Mouse (Mus musculus): ENCODE data around the gene Tnp2. TPM values are rescaled to one million over a fixed set of nuclear protein-coding genes. Genes with fewer than 3 reads are reported as not detected.

Gene Tnp2
- polyA plus RNA-seq, 1 experiment from 2014 or later, result not detected

DNA sequence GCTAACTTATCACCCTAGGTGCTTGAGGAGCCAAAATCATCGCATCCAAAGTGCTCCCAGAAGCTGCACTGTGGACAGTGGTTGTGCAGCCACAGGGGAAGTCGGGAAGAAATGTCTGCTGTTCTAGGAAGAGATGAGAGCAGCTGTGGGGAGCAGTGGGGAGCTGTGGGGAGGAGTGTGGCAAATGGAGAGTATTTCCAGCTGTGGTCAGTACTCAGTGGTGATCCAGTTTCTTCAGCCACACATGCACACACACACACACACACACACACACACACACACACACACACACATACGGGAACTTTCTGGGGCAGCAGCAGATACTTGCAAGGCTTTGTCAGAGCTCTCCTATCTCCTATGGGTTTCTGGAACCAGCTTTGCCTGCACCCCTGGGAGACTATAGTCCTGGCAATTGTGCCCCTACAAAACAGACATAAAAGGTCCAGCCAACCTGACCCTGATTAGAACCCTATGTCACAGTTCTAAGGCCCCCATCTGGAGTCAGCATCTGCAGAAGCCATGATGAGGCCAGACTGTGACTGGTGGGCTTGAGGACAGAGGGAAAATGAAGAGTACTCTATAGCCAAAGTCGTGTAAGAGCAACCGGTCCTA, 25.8 kb downstream of the Tnp2 start:
- Histone ChIP-seq H3K4me2 (replicated peaks) (no peak overlapping the region), H3K4me1 (peaks cover 6% of the 10 kb centered on the region; the same call in 1 of the 2 replicates), H3K4me3 (no peak overlapping the region), H3K27me3 (no peaks in the 10 kb centered on the region; the same call in 1 of the 2 replicates), H3K9ac (no peak overlapping the region), H3K9me3 (replicated peaks) (no peaks in the 10 kb centered on the region), H3K36me3 (no peaks in the 10 kb centered on the region), H3K27ac (no peak overlapping the region)
- 76% methylated on average over 5 of the region's 5 CpGs for WGBS
- no peak for ATAC-seq (ENCODE audit: low FRiP score)

DNA sequence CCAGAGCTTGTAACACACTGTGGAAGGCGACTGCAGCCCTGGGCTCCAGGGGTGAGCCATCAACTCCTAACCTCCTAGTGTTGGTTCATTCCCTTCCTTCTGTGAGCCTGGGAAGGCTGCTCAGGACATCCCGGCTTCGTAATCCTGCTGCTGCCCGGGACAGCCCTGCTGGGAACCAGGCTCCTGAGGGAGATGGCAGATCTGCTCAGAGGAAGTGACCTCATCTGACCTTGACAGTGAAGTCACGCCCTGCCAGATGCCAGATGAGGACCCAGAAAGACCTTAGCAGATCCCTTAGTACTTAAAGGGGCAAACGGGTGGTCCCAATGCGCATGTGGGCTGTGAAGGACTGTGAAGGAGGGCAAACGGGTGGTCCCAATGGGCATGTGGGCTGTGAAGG, 27.3 kb downstream of the Tnp2 start:
- H3K9ac ChIP-seq, result no peak overlapping the region
- no peak overlapping the region for H3K27ac ChIP-seq
- H3K4me2 ChIP-seq (replicated peaks), result no peak overlapping the region
- ATAC-seq (ENCODE audit: low FRiP score), result no peak
- no peak overlapping the region for H3K4me3 ChIP-seq
- H3K4me1 ChIP-seq, result peaks cover 6% of the 10 kb centered on the region; the same call in 1 of the 2 replicates
- H3K27me3 ChIP-seq, result no peaks in the 10 kb centered on the region; the same call in 1 of the 2 replicates
- no peaks in the 10 kb centered on the region for H3K36me3 ChIP-seq
- no peaks in the 10 kb centered on the region for H3K9me3 ChIP-seq (replicated peaks)
- WGBS, result 61% methylated on average over 8 of the region's 8 CpGs

DNA sequence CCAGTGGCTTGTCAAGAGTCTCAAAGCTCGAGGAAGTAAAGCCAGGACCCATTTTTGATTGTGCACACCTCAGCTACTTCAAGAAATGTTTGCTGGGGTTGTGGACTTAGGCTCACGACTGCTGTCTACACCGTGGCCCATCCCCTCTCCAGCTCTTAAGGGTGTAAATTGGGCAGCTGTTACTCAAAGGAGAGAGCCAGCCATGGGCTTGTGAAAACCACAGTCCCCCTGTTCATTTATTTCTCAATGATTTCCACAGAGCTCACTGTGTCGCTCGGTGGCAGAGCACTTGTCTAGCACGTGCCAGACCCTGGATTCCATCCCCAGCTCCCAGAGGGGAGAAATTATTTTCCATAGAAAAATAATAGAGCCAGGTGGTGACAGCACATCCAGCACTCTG, 32.3 kb downstream of the Tnp2 start:
- no peak overlapping the region for H3K27ac ChIP-seq
- H3K4me3 ChIP-seq, result no peak overlapping the region
- H3K27me3 ChIP-seq, result no peaks in the 10 kb centered on the region
- ATAC-seq (ENCODE audit: low FRiP score), result no peak
- 69% methylated on average over 6 of the region's 6 CpGs for WGBS
- H3K36me3 ChIP-seq, result no peaks in the 10 kb centered on the region
- H3K9ac ChIP-seq, result no peak overlapping the region
- H3K4me2 ChIP-seq (replicated peaks), result no peak overlapping the region
- H3K9me3 ChIP-seq (replicated peaks), result no peaks in the 10 kb centered on the region
- peaks cover 6% of the 10 kb centered on the region; the same call in 1 of the 2 replicates for H3K4me1 ChIP-seq

DNA sequence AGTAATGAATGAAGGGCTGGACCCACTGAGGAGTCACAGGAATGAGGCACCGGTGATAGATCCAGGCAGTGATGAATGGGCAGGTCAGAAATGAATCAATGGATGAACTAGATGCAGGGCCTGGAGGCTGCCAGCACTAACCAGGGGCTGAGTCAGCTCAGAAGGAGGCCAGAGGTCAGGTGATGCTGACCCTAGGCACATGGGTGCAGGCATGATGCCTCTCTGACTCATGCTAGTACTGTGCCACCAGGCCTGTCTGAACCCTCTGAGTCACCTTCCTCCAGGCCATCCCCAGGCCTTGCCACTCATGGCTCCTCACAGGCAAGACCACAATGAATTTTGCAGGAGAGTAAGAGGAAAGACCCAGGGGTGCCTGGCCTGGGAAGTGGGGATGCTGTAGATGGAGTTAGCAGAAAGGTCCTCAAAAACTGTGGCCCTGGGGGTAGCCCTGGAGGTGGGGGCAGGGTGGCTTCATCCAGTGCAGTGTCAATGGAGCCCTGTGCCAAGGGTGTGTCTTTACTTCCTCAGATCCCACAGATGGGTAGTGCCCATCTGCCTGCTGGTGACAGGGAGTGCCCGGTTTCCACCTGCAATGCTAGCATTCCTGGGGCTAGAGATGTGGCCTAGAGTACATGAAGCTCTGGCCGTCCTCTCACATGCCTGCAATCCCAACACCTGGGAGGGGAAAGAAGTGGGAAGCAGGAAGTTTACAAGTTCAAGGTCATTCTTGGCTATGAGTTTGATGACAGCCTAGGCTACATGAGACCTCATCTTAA, 33.8 kb downstream of the Tnp2 start:
- Histone ChIP-seq H3K4me1 (peaks cover 6% of the 10 kb centered on the region), H3K4me2 (replicated peaks) (no peak overlapping the region), H3K27ac (no peak overlapping the region), H3K36me3 (no peaks in the 10 kb centered on the region), H3K4me3 (no peak overlapping the region), H3K9ac (no peak overlapping the region), H3K27me3 (no peaks in the 10 kb centered on the region), H3K9me3 (replicated peaks) (no peaks in the 10 kb centered on the region)
- 84% methylated on average over 3 of the region's 3 CpGs for WGBS
- ATAC-seq (ENCODE audit: low FRiP score), result 0 out of 2 replicates have a peak, but pooled peaks have one; percentile 11

DNA sequence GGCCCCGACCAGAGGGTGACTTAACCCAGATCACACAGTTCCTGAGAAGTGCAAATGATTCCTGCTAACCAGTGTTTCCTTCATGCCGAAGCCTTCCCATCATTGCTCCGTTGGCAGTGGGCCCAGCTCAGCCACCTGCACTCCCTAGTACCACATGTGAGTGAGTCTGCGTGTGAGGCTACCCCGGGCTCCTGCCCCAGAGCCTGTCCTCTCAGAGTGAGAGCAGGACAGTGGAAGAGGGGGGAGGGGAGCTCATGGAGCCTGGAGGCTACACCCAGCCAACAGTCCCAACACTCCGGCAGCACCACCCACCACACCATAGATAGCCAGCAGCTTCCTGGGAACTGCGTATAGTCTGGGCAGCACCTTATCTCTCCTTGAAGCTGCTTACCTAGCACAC, 38.6 kb downstream of the Tnp2 start:
- Histone ChIP-seq H3K4me3 (no peak overlapping the region), H3K27ac (no peak overlapping the region), H3K9me3 (replicated peaks) (no peaks in the 10 kb centered on the region), H3K9ac (no peak overlapping the region), H3K36me3 (no peaks in the 10 kb centered on the region), H3K27me3 (no peaks in the 10 kb centered on the region), H3K4me1 (peaks cover 9% of the 10 kb centered on the region; the same call in 1 of the 2 replicates), H3K4me2 (replicated peaks) (no peak overlapping the region)
- 0 out of 2 replicates have a peak, but pooled peaks have one; percentile 32 for ATAC-seq (ENCODE audit: low FRiP score)
- WGBS, result 60% methylated on average over 7 of the region's 7 CpGs

DNA sequence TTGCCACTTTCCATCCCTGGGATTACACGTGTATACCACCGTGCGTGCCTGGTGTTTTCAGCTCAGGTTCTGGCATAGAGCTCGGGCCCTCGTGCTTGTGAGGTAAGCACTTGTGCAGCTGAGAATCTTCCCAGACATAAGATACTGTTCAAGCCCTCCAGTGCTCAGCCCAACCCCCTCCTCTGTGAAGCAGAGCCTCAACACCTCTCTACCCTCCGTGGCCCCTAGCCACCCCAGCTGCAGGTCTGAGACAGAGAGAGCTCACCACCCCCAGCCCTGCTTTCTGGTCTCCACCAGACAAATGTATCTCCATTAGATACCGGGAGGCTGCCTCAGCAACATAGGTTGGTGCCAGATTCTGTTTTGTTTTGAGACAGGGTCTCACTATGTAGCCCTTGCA, 39.2 kb downstream of the Tnp2 start:
- H3K27ac ChIP-seq, result no peak overlapping the region
- H3K4me3 ChIP-seq, result no peak overlapping the region
- no peaks in the 10 kb centered on the region for H3K27me3 ChIP-seq
- no peaks in the 10 kb centered on the region for H3K9me3 ChIP-seq (replicated peaks)
- no peak overlapping the region for H3K4me2 ChIP-seq (replicated peaks)
- no peak for ATAC-seq (ENCODE audit: low FRiP score)
- no peaks in the 10 kb centered on the region for H3K36me3 ChIP-seq
- peaks cover 9% of the 10 kb centered on the region; the same call in 1 of the 2 replicates for H3K4me1 ChIP-seq
- no peak overlapping the region for H3K9ac ChIP-seq
- WGBS, result 79% methylated on average over 7 of the region's 7 CpGs

DNA sequence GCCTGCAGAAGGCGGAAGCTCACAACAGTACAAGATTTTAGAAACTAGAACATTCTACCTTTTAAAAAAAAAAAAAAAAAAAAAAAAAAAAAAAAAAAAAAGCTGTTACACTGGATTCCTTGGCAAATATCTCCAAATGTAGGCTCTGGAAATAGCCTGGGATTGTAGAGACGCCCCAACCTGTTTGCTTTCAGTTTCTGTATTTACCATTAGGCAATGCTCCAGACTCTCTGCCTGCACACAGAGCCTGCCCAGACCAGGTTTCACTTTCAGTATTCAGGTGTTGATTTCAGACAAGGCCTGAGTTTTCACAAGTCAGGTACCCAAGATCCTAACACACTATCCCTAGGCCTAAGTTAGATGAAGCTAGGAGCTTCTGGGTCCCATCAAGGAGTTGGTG, 47.4 kb downstream of the Tnp2 start:
- no peak overlapping the region for H3K27ac ChIP-seq
- 87% methylated on average over 2 of the region's 2 CpGs for WGBS
- H3K4me3 ChIP-seq, result no peak overlapping the region
- H3K27me3 ChIP-seq, result no peaks in the 10 kb centered on the region
- no peak overlapping the region for H3K4me2 ChIP-seq (replicated peaks)
- ATAC-seq (ENCODE audit: low FRiP score), result no peak
- H3K36me3 ChIP-seq, result 0 out of 2 replicates have a peak, but pooled peaks cover 4% of the 10 kb centered on the region
- H3K9ac ChIP-seq, result no peak overlapping the region
- no peaks in the 10 kb centered on the region for H3K9me3 ChIP-seq (replicated peaks)
- 0 out of 2 replicates have a peak, but pooled peaks cover 2% of the 10 kb centered on the region for H3K4me1 ChIP-seq

DNA sequence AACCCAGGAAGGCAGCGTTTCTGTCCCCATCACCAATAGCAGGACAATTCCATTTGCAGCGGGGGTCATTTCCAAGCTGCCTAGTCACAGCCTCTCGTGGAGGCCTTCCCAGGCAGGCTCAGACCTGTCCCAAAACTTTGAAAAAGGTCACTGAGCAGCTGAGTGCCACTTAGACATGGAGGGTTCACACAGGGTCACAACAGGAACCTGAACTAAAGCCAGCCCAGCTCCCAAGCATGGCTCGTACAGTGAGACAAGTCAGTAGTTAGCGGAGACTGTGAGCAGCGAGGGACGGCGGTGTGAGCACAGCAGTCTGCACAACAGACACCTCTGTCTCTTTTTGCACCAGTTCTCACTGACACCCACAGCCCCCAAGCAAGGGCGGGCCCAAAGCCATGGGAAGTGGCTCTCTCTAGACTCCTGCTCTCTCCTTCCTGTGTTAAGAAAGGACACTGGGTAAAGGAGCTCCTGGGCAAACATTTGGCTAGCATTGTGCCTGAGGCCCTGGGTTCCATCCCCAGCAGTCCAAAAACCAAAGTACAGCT, 48.5 kb downstream of the Tnp2 start:
- Histone ChIP-seq H3K36me3 (0 out of 2 replicates have a peak, but pooled peaks cover 4% of the 10 kb centered on the region), H3K9ac (no peak overlapping the region), H3K27ac (no peak overlapping the region), H3K9me3 (replicated peaks) (no peaks in the 10 kb centered on the region), H3K4me2 (replicated peaks) (no peak overlapping the region), H3K27me3 (no peaks in the 10 kb centered on the region), H3K4me3 (no peak overlapping the region), H3K4me1 (0 out of 2 replicates have a peak, but pooled peaks cover 2% of the 10 kb centered on the region)
- ATAC-seq (ENCODE audit: low FRiP score), result no peak
- WGBS, result 70% methylated on average over 9 of the region's 9 CpGs

DNA sequence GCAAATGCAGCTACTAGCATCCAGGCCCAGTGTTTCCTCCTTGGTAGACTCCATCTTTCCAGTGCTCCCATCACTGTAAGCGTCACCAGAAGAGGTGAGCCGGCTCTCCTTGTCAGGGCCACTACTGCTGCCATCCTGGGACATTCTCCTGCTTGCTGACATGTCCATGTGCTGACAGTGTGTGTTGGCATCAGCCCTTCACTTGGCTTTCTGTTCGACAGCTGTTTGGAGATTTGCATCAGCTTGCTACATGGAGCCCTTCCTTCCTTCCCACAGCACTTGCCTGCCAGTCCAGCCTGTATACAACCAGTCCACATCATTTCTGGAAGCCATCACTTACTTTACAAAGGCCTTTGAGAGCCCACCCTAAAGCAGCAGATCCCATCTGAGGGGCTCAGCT, 49.6 kb downstream of the Tnp2 start:
- Histone ChIP-seq H3K27me3 (no peaks in the 10 kb centered on the region), H3K36me3 (0 out of 2 replicates have a peak, but pooled peaks cover 4% of the 10 kb centered on the region), H3K4me1 (0 out of 2 replicates have a peak, but pooled peaks cover 2% of the 10 kb centered on the region), H3K4me3 (no peak overlapping the region), H3K9me3 (replicated peaks) (no peaks in the 10 kb centered on the region), H3K9ac (no peak overlapping the region), H3K4me2 (replicated peaks) (no peak overlapping the region), H3K27ac (no peak overlapping the region)
- WGBS, result 94% methylated on average over 3 of the region's 3 CpGs
- ATAC-seq (ENCODE audit: low FRiP score), result no peak

Other genes with a start within 250 kb of the Tnp2 start
- gene Dexi, start 245.6 kb downstream of the Tnp2 start, polyA plus RNA-seq (2016; fragmentation: Nextera tagmentation; extraction: Ambion mirVana), result 22.2 and 27.6 TPM in 2 replicates
- 51.4 and 55.5 TPM in 2 replicates for gene Clec16a, start 243.3 kb downstream of the Tnp2 start, polyA plus RNA-seq (2016; fragmentation: Nextera tagmentation; extraction: Ambion mirVana)
- gene Socs1, start 3.1 kb downstream of the Tnp2 start, polyA plus RNA-seq (2016; fragmentation: Nextera tagmentation; extraction: Ambion mirVana), result 5.4 and 6.4 TPM in 2 replicates
- gene Prm3, start 2.3 kb upstream of the Tnp2 start, polyA plus RNA-seq (2016; fragmentation: Nextera tagmentation; extraction: Ambion mirVana), result not detected in 2 replicates
- not detected in 2 replicates for gene Prm2, start 7.5 kb upstream of the Tnp2 start, polyA plus RNA-seq (2016; fragmentation: Nextera tagmentation; extraction: Ambion mirVana)
- 0.57 TPM in 1 of 2 replicates, not detected in the other for gene Prm1, start 17.2 kb upstream of the Tnp2 start, polyA plus RNA-seq (2016; fragmentation: Nextera tagmentation; extraction: Ambion mirVana)
- gene Gm11172, start 24.3 kb upstream of the Tnp2 start, polyA plus RNA-seq (2016; fragmentation: Nextera tagmentation; extraction: Ambion mirVana), result not detected in 2 replicates
- 2.1 and 2.2 TPM in 2 replicates for gene Rmi2, start 46.4 kb upstream of the Tnp2 start, polyA plus RNA-seq (2016; fragmentation: Nextera tagmentation; extraction: Ambion mirVana)

Measured in hindbrain, embryonic 12.5 days (tissue).